Mouse (Mus musculus) heart, embryonic 14.5 days (tissue): ENCODE data around the gene Cpa2. TPM values are rescaled to one million over a fixed set of nuclear protein-coding genes. Genes with fewer than 3 reads are reported as not detected.

Experiments
- ATAC-seq: fragments of 200-750 bp; cut with Nextera tagmentation; 2 replicates; pipeline ENCODE4 v1.8.0; 2017; ENCODE audit warnings: low read depth, moderate TSS enrichment; ENCODE audit not compliant: insufficient number of reproducible peaks, insufficient read depth, low FRiP score
- H3K27ac ChIP-seq, 2 experiments: fragments of 200-500 bp in 1 of 2; fragments of 300-500 bp in 1 of 2; sonication (generic) in 1 of 2; replicated peaks in 1 of 2; 2 replicates each; pipeline ENCODE4 v1.5.1; 2012 to 2014; ENCODE audit warnings: low read depth in 2 of 2, low read length in 2 of 2, control low read depth in 1 of 2, mild to moderate bottlenecking in 1 of 2, mixed read lengths in 1 of 2; ENCODE audit not compliant: control insufficient read depth in 1 of 2, insufficient read depth in 1 of 2
- H3K27me3 ChIP-seq: fragments of 300-500 bp; sonication (generic); 2 replicates; pipeline ENCODE4 v1.6.1; 2014; ENCODE audit warnings: mild to moderate bottlenecking, low read length, control low read depth; ENCODE audit not compliant: control insufficient read depth, insufficient read depth
- H3K36me3 ChIP-seq: fragments of 300-500 bp; sonication (generic); 2 replicates; pipeline ENCODE4 v1.6.1; 2014; ENCODE audit warnings: mild to moderate bottlenecking, control low read depth, low read length, mixed read lengths; ENCODE audit not compliant: control insufficient read depth, insufficient read depth
- H3K4me1 ChIP-seq, 2 experiments: fragments of 200-500 bp in 1 of 2; fragments of 300-500 bp in 1 of 2; sonication (generic) in 1 of 2; 2 replicates each; pipeline ENCODE4 v1.6.1; 2012 to 2014; ENCODE audit warnings: low read length in 2 of 2, control low read depth in 1 of 2, mixed read lengths in 1 of 2; ENCODE audit not compliant: control insufficient read depth in 2 of 2, insufficient read depth in 2 of 2
- H3K4me2 ChIP-seq: fragments of 300-500 bp; sonication (generic); 2 replicates; pipeline ENCODE4 v1.6.1; 2014; ENCODE audit warnings: mild to moderate bottlenecking, low read length
- H3K4me3 ChIP-seq, 2 experiments: fragments of 200-500 bp in 1 of 2; fragments of 300-500 bp in 1 of 2; sonication (generic) in 1 of 2; 2 replicates each; pipeline ENCODE4 v1.5.1; 2012 to 2014; ENCODE audit warnings: low read length in 2 of 2, mild to moderate bottlenecking in 2 of 2, control low read depth in 1 of 2, low read depth in 1 of 2, moderate library complexity in 1 of 2; ENCODE audit not compliant: control insufficient read depth in 1 of 2, insufficient read depth in 1 of 2
- H3K9ac ChIP-seq: fragments of 300-500 bp; sonication (generic); 2 replicates; pipeline ENCODE4 v1.6.1; 2014; ENCODE audit warnings: mild to moderate bottlenecking, low read length
- H3K9me3 ChIP-seq: fragments of 300-500 bp; sonication (generic); 2 replicates; pipeline ENCODE4 v1.6.1; 2016; ENCODE audit warnings: low read length, control low read depth; ENCODE audit not compliant: control insufficient read depth
- WGBS: fragments of 180-500 bp; shearing (Covaris S2); extraction: QIAGEN DNeasy Blood & Tissue Kit; methylation state at CpG from one replicate; pipeline ENCODE4 v1.1.7; 2014; 5-methylcytosine and 5-hydroxymethylcytosine counted together
- polyA plus RNA-seq: library from polyadenylated mRNA; unstranded; fragments of >200 nt; fragmentation: Nextera tagmentation; extraction: Ambion mirVana; gene quantifications from 2 replicates; pipeline ENCODE4 v1.2.1, GENCODE M21; 2014

Gene Cpa2
- polyA plus RNA-seq, 1 experiment from 2014 or later, result 4.8 TPM

- Histone ChIP-seq H3K9me3 (no peaks in the 10 kb centered on the region), H3K4me3 (no peak overlapping the region), H3K36me3 (no peaks in the 10 kb centered on the region), H3K9ac (no peak overlapping the region), H3K4me2 (no peak overlapping the region), H3K27me3 (no peaks in the 10 kb centered on the region), H3K27ac (no peak overlapping the region), H3K4me1 (peaks cover 2 to 9% of the 10 kb centered on the region in 2 experiments; a peak in 3 of 4 replicates)
- 6% methylated on average over 3 of the region's 9 CpGs for WGBS
- ATAC-seq, result no peak
Measured at GRCm38 (mm10) chr6:30556080-30556479, 14.7 kb downstream of the Cpa2 start.

- ATAC-seq, result no peak
- 53% methylated on average over 1 of the region's 1 CpGs for WGBS
Measured at GRCm38 (mm10) chr6:30559726-30560125, 18.3 kb downstream of the Cpa2 start.

GRCm38 (mm10) chr6:30562132-30562531, 20.8 kb downstream of the Cpa2 start:
- no peak for ATAC-seq
- H3K9me3 ChIP-seq, result no peaks in the 10 kb centered on the region
- no peak overlapping the region for H3K4me2 ChIP-seq
- H3K27ac ChIP-seq, result no peak overlapping the region
- no peak overlapping the region for H3K4me3 ChIP-seq
- H3K27me3 ChIP-seq, result no peaks in the 10 kb centered on the region
- 66% methylated on average over 4 of the region's 4 CpGs for WGBS
- no peak overlapping the region for H3K9ac ChIP-seq
- H3K4me1 ChIP-seq, result no peaks in the 10 kb centered on the region
- H3K36me3 ChIP-seq, result no peaks in the 10 kb centered on the region

More at GRCm38 (mm10) chr6:30559726-30560125, 18.3 kb downstream of the Cpa2 start:
- H3K9me3 ChIP-seq, result no peaks in the 10 kb centered on the region
- no peaks in the 10 kb centered on the region for H3K27me3 ChIP-seq
- H3K27ac ChIP-seq, result no peak overlapping the region
- H3K4me2 ChIP-seq, result no peak overlapping the region
- no peak overlapping the region for H3K9ac ChIP-seq
- peaks cover 0 to 7% of the 10 kb centered on the region in 2 experiments; a peak in 2 of 4 replicates for H3K4me1 ChIP-seq
- H3K36me3 ChIP-seq, result no peaks in the 10 kb centered on the region
- H3K4me3 ChIP-seq, result no peak overlapping the region

GRCm38 (mm10) chr6:30563575-30563974, 22.2 kb downstream of the Cpa2 start:
- 58% methylated on average over 6 of the region's 6 CpGs for WGBS
- H3K27ac ChIP-seq, result no peak overlapping the region
- peaks cover 3 to 7% of the 10 kb centered on the region in 2 experiments; a peak in 2 of 4 replicates for H3K4me1 ChIP-seq
- H3K4me3 ChIP-seq, result no peak overlapping the region
- H3K9ac ChIP-seq, result no peak overlapping the region
- H3K4me2 ChIP-seq, result no peak overlapping the region
- no peaks in the 10 kb centered on the region for H3K9me3 ChIP-seq
- ATAC-seq, result no peak
- H3K27me3 ChIP-seq, result no peaks in the 10 kb centered on the region
- no peaks in the 10 kb centered on the region for H3K36me3 ChIP-seq

- Histone ChIP-seq H3K4me1 (peaks cover 3 to 7% of the 10 kb centered on the region in 2 experiments; a peak in 2 of 4 replicates), H3K4me3 (no peak overlapping the region), H3K9ac (no peak overlapping the region), H3K9me3 (no peaks in the 10 kb centered on the region), H3K27ac (no peak overlapping the region), H3K27me3 (no peaks in the 10 kb centered on the region), H3K4me2 (no peak overlapping the region), H3K36me3 (no peaks in the 10 kb centered on the region)
- no peak for ATAC-seq
- 88% methylated on average over 6 of the region's 6 CpGs for WGBS
Measured at GRCm38 (mm10) chr6:30564051-30564450, 22.7 kb downstream of the Cpa2 start.

- H3K4me1 ChIP-seq, result peaks cover 27 to 31% of the 10 kb centered on the region in 2 experiments
- no peaks in the 10 kb centered on the region for H3K36me3 ChIP-seq
- H3K27ac ChIP-seq, result 0 out of 4 replicates have a peak within 1 kb of the TSS, but pooled peaks of 1 of the 2 experiments have one; percentile 20
- H3K9ac ChIP-seq, result no peak within 1 kb of the TSS
- 53% methylated on average over 5 of the region's 5 CpGs for WGBS
- H3K9me3 ChIP-seq, result no peaks in the 10 kb centered on the region
- H3K4me3 ChIP-seq, result no peak within 1 kb of the TSS
- H3K4me2 ChIP-seq, result no peak within 1 kb of the TSS
- no peaks in the 10 kb centered on the region for H3K27me3 ChIP-seq
- ATAC-seq, result no peak
Measured at GRCm38 (mm10) chr6:30568069-30568468, 26.7 kb downstream of the Cpa2 start, which contains the start of gene Cpa4. Cpa4 (plus strand) TSS chr6:30568369.

GRCm38 (mm10) chr6:30569331-30569730, 27.9 kb downstream of the Cpa2 start:
- Histone ChIP-seq H3K4me2 (no peak overlapping the region), H3K9ac (no peak overlapping the region), H3K4me1 (peaks cover 35 to 36% of the 10 kb centered on the region in 2 experiments), H3K9me3 (no peaks in the 10 kb centered on the region), H3K4me3 (no peak overlapping the region), H3K27me3 (no peaks in the 10 kb centered on the region), H3K36me3 (no peaks in the 10 kb centered on the region), H3K27ac (peak overlapping the region in 1 of 2 experiments; percentile 44; a peak in 1 of 4 replicates)
- ATAC-seq, result no peak
- 88% methylated on average over 10 of the region's 10 CpGs for WGBS

GRCm38 (mm10) chr6:30570012-30570411, 28.6 kb downstream of the Cpa2 start:
- H3K36me3 ChIP-seq, result no peaks in the 10 kb centered on the region
- H3K9me3 ChIP-seq, result no peaks in the 10 kb centered on the region
- no peak overlapping the region for H3K9ac ChIP-seq
- peak overlapping the region in 1 of 2 experiments; percentile 44; a peak in 2 of 4 replicates for H3K27ac ChIP-seq
- H3K4me2 ChIP-seq, result no peak overlapping the region
- H3K4me3 ChIP-seq, result no peak overlapping the region
- WGBS, result 32% methylated on average over 5 of the region's 5 CpGs
- no peak; the same call in 1 of the 2 replicates for ATAC-seq
- H3K27me3 ChIP-seq, result no peaks in the 10 kb centered on the region
- peaks cover 39 to 42% of the 10 kb centered on the region in 2 experiments for H3K4me1 ChIP-seq
